Mouse (Mus musculus): ENCODE measurements around the gene Accsl. TPM values are rescaled to one million over a fixed set of nuclear protein-coding genes. Genes with fewer than 3 reads are reported as not detected.

Accsl gene
- polyA plus RNA-seq, 1 experiment from 2014 or later, result 0.31 TPM

GRCm38 (mm10) chr2:93872257-93872656 lies 3.3 kb upstream of the Accsl start:
- no peak overlapping the region for H3K4me2 ChIP-seq
- H3K27ac ChIP-seq (replicated peaks), result no peak overlapping the region
- H3K36me3 ChIP-seq, result no peaks in the 10 kb centered on the region
- WGBS, result 45% methylated on average over 7 of the region's 7 CpGs
- H3K9me3 ChIP-seq, result no peaks in the 10 kb centered on the region
- ATAC-seq (ENCODE audit: low FRiP score, low read depth), result no peak
- H3K4me1 ChIP-seq (replicated peaks), result peaks cover 10% of the 10 kb centered on the region
- H3K27me3 ChIP-seq, result no peaks in the 10 kb centered on the region
- H3K4me3 ChIP-seq, result no peak overlapping the region
- no peak overlapping the region for H3K9ac ChIP-seq

- ATAC-seq (ENCODE audit: low FRiP score, low read depth), result no peak
- Histone ChIP-seq H3K4me2 (no peak overlapping the region), H3K27ac (replicated peaks) (no peak overlapping the region), H3K4me1 (replicated peaks) (peaks cover 10% of the 10 kb centered on the region), H3K9me3 (no peaks in the 10 kb centered on the region), H3K27me3 (no peaks in the 10 kb centered on the region), H3K36me3 (no peaks in the 10 kb centered on the region), H3K9ac (no peak overlapping the region), H3K4me3 (no peak overlapping the region)
- WGBS, result 83% methylated on average over 4 of the region's 4 CpGs
These were observed 2.5 kb upstream of the Accsl start for GRCm38 (mm10) chr2:93871411-93871925.

- 35% methylated on average over 4 of the region's 4 CpGs for WGBS
- peak; percentile 28; the same call in 1 of the 2 replicates for ATAC-seq (ENCODE audit: low FRiP score, low read depth)
- Histone ChIP-seq H3K4me2 (no peak overlapping the region), H3K9me3 (no peaks in the 10 kb centered on the region), H3K4me3 (no peak overlapping the region), H3K9ac (no peak overlapping the region), H3K27me3 (no peaks in the 10 kb centered on the region), H3K36me3 (no peaks in the 10 kb centered on the region), H3K4me1 (replicated peaks) (peaks cover 10% of the 10 kb centered on the region), H3K27ac (replicated peaks) (no peak overlapping the region)
These were observed 1.9 kb upstream of the Accsl start for GRCm38 (mm10) chr2:93870842-93871241.

DNA sequence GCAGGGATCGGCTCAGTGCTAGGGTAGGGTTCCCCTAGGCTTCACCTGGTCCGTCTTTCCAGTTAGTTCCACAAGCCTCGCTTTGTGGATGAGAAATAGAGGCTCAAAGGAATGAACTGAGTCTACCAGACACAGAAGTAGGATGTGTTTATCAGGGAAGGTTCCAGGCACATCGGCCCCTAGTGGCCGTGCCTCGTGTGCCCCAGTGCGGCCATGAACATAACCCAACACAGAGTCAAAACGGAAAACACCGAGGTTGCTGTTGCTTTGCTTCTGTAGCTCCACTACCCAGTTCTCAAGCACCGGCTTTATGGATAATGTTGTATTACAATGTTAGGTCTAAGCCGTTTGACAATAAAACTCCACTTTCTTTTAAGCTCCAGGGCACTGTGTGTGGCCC lies 391 bp downstream of the Accsl start:
- Histone ChIP-seq H3K9ac (no peak overlapping the region), H3K4me1 (replicated peaks) (peaks cover 2% of the 10 kb centered on the region), H3K27ac (replicated peaks) (no peak overlapping the region), H3K4me3 (no peak overlapping the region), H3K36me3 (no peaks in the 10 kb centered on the region), H3K27me3 (no peaks in the 10 kb centered on the region), H3K9me3 (no peaks in the 10 kb centered on the region), H3K4me2 (no peak overlapping the region)
- WGBS, result 92% methylated on average over 11 of the region's 11 CpGs
- ATAC-seq (ENCODE audit: low FRiP score, low read depth), result no peak

DNA sequence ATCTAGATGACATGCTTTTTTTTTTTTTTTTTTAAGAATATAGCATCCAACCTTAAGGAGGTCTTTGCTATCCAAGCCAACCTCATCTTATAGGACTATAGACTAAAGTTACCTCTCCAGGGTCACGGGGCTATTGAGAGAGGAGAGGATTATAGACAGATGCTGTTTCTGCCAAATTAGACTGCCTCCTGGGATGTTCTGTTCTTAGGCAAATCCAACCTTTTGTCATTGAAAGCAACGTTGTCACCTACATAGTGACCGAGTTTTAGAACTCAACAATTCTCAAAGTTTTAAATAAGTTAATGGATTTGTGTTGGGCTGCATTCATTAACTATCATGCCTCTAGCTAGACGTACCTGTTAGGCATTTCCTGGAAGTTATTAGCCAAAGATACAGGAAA lies 5.7 kb downstream of the Accsl start:
- Histone ChIP-seq H3K4me3 (no peak overlapping the region), H3K27me3 (no peaks in the 10 kb centered on the region), H3K4me1 (replicated peaks) (no peaks in the 10 kb centered on the region), H3K9me3 (no peaks in the 10 kb centered on the region), H3K36me3 (no peaks in the 10 kb centered on the region), H3K27ac (replicated peaks) (no peak overlapping the region), H3K4me2 (no peak overlapping the region), H3K9ac (no peak overlapping the region)
- no peak for ATAC-seq (ENCODE audit: low FRiP score, low read depth)
- WGBS, result 65% methylated on average over 4 of the region's 4 CpGs

DNA sequence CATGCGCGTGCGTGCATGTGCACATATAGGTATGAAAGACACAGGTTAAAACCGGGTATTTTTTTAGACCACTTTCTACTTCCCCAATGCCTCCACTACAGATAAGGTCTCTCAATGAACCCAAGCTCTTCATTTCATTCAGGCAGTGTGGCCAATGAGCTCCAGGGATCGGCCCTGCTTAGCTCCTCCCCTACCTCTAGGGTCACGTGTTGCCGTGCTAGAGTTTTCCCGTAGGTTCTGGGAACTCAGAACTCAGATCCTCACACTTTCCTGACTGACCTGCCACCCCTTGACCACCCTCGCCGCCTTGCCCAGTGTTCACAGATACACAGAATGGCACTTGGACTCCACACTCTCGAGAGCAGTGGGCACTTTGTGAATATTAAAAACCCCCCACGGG lies 10.1 kb downstream of the Accsl start:
- Histone ChIP-seq H3K9ac (no peak overlapping the region), H3K4me2 (no peak overlapping the region), H3K27me3 (no peaks in the 10 kb centered on the region), H3K36me3 (no peaks in the 10 kb centered on the region), H3K27ac (replicated peaks) (no peak overlapping the region), H3K4me1 (replicated peaks) (no peaks in the 10 kb centered on the region), H3K9me3 (no peaks in the 10 kb centered on the region), H3K4me3 (no peak overlapping the region)
- no peak for ATAC-seq (ENCODE audit: low FRiP score, low read depth)
- 80% methylated on average over 12 of the region's 12 CpGs for WGBS

- no peaks in the 10 kb centered on the region for H3K27me3 ChIP-seq
- no peak overlapping the region for H3K4me3 ChIP-seq
- no peaks in the 10 kb centered on the region for H3K36me3 ChIP-seq
- ATAC-seq (ENCODE audit: low FRiP score, low read depth), result no peak
- 91% methylated on average over 1 of the region's 1 CpGs for WGBS
- no peak overlapping the region for H3K4me2 ChIP-seq
- no peaks in the 10 kb centered on the region for H3K9me3 ChIP-seq
- H3K4me1 ChIP-seq (replicated peaks), result peaks cover 17% of the 10 kb centered on the region
- H3K9ac ChIP-seq, result no peak overlapping the region
- no peak overlapping the region for H3K27ac ChIP-seq (replicated peaks)
These were observed 17.7 kb downstream of the Accsl start for GRCm38 (mm10) chr2:93851303-93851702.

DNA sequence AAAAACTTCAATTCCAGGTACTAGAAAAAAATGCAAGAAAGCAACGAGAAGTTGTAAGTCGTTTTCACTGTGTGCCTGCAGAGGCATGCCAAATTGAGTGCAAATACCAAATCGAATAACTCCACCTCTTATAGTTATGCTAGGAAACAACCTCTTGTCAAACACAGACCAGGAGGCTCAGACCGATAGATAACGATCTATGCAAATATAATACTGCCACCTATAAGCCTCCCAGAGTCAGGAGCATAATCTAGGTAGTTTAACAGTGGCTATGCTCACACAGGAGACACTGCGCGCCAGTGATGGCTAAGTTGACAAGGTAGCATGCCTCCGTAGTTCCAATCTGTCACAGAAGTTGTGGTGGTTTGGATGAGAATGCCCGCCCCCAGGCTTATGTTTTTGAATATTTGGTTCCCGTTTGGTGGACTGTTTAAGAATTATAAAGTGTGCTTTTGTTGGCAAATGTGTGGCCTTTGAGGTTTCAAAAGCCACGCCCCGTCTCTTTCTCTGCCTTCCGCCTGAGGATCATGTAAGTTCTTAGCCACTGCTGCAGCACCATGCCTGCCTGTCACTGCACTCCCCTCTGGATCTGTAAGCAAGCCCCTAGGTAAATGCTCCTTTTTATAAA lies 18.5 kb downstream of the Accsl start:
- no peaks in the 10 kb centered on the region for H3K9me3 ChIP-seq
- H3K27ac ChIP-seq (replicated peaks), result no peak overlapping the region
- no peak for ATAC-seq (ENCODE audit: low FRiP score, low read depth)
- no peak overlapping the region for H3K9ac ChIP-seq
- H3K27me3 ChIP-seq, result no peaks in the 10 kb centered on the region
- WGBS, result 50% methylated on average over 13 of the region's 13 CpGs
- peaks cover 17% of the 10 kb centered on the region for H3K4me1 ChIP-seq (replicated peaks)
- no peaks in the 10 kb centered on the region for H3K36me3 ChIP-seq
- peak overlapping the region; percentile 53 for H3K4me3 ChIP-seq
- H3K4me2 ChIP-seq, result peak overlapping the region; percentile 72

DNA sequence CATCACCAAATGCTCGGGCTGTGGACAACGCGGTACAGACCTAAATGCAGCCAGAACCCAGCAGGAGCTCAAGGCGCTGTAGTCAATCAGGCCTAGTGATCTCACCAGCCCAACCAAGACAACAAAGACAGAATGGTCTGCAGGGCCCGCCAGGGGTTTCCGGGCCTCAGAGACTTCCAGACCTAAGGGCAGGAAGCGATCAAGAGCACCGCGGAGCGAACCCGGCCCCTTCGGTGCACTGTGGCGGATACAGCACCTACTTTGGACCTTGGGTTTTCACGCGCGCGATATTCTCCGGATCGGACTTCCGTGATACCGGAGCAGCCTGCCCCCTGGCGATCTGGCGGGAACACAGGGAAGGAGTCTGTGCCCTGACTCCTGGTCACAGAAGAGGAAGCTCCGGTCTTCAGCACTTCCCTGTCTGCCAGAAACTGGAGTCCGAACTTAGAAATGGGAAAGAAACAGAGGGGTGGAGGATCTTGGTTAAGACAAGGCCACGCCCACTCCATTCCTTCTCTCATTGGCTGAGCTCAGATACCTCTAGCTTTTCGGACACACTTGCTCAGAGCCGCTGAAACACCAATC lies 19.4 kb downstream of the Accsl start, which contains the start of gene Accs:
Gene Accs (minus strand): TSS at position 439 of the 585 bp plus-strand sequence.
- H3K4me1 ChIP-seq (replicated peaks), result peaks cover 17% of the 10 kb centered on the region
- H3K9ac ChIP-seq, result peak within 1 kb of the TSS; percentile 63
- H3K27ac ChIP-seq (replicated peaks), result peak within 1 kb of the TSS; percentile 83
- H3K4me3 ChIP-seq, result peak within 1 kb of the TSS; percentile 53
- no peaks in the 10 kb centered on the region for H3K27me3 ChIP-seq
- ATAC-seq (ENCODE audit: low FRiP score, low read depth), result peak; percentile 87
- no peaks in the 10 kb centered on the region for H3K9me3 ChIP-seq
- under 1% methylated on average over 28 of the region's 28 CpGs for WGBS
- no peaks in the 10 kb centered on the region for H3K36me3 ChIP-seq
- H3K4me2 ChIP-seq, result peak within 1 kb of the TSS; percentile 72

DNA sequence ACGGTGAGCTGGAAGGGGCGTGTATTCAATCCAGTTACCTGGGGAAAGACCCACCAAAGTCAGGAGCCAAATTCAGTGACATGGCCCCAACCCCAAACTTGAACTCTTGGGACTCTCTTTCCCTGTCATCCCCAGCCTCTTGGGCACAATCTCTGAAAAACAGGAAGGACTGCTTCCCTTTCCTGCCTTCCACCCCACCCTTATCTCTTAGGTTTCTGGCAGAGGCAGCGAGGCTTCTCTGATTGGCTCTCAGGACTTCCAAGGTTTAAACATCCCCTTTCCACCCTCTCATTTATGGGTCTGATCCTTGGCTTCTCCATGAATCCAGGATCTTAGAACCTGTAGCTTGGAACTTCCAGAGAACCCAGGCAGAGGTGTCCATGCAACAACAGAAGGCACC lies 27.6 kb downstream of the Accsl start:
- H3K27me3 ChIP-seq, result no peaks in the 10 kb centered on the region
- no peak overlapping the region for H3K9ac ChIP-seq
- H3K9me3 ChIP-seq, result no peaks in the 10 kb centered on the region
- no peaks in the 10 kb centered on the region for H3K4me1 ChIP-seq (replicated peaks)
- H3K36me3 ChIP-seq, result peaks cover 19% of the 10 kb centered on the region
- WGBS, result 97% methylated on average over 3 of the region's 3 CpGs
- ATAC-seq (ENCODE audit: low FRiP score, low read depth), result no peak
- no peak overlapping the region for H3K4me2 ChIP-seq
- no peak overlapping the region for H3K27ac ChIP-seq (replicated peaks)
- H3K4me3 ChIP-seq, result no peak overlapping the region

GRCm38 (mm10) chr2:93840109-93840508 lies 28.8 kb downstream of the Accsl start:
- peaks cover 19% of the 10 kb centered on the region for H3K36me3 ChIP-seq
- ATAC-seq (ENCODE audit: low FRiP score, low read depth), result no peak
- WGBS, result 62% methylated on average over 6 of the region's 6 CpGs

DNA sequence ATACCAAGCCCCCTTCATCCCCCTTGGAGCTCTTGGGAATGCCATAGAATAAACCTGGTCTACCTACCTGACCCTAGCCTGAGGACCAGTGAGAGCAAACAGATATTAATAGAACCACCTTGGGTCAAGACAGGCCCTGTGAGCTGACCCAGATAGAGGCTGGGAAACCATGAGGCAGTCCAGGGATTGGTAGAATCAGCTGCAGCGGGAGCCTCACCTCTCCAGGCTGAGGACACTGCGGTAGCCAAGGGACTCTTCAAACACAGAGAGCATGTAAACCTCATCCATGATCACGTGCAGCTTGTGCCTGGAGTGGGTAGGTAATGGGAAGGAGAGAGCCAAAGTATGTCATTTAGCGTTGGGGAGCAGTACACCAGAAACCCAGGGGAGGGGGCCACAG lies 30.0 kb downstream of the Accsl start:
- WGBS, result 90% methylated on average over 4 of the region's 4 CpGs
- H3K4me2 ChIP-seq, result no peak overlapping the region
- H3K9ac ChIP-seq, result no peak overlapping the region
- H3K27me3 ChIP-seq, result no peaks in the 10 kb centered on the region
- no peaks in the 10 kb centered on the region for H3K9me3 ChIP-seq
- no peak overlapping the region for H3K27ac ChIP-seq (replicated peaks)
- no peak overlapping the region for H3K4me3 ChIP-seq
- H3K4me1 ChIP-seq (replicated peaks), result no peaks in the 10 kb centered on the region
- H3K36me3 ChIP-seq, result peaks cover 17% of the 10 kb centered on the region
- no peak for ATAC-seq (ENCODE audit: low FRiP score, low read depth)

More at GRCm38 (mm10) chr2:93840109-93840508, 28.8 kb downstream of the Accsl start:
- Histone ChIP-seq H3K9me3 (no peaks in the 10 kb centered on the region), H3K27ac (replicated peaks) (no peak overlapping the region), H3K9ac (no peak overlapping the region), H3K4me1 (replicated peaks) (no peaks in the 10 kb centered on the region), H3K27me3 (no peaks in the 10 kb centered on the region), H3K4me3 (no peak overlapping the region), H3K4me2 (no peak overlapping the region)

Data from hindbrain, embryonic 15.5 days (tissue).